In the genomic region with DNA sequence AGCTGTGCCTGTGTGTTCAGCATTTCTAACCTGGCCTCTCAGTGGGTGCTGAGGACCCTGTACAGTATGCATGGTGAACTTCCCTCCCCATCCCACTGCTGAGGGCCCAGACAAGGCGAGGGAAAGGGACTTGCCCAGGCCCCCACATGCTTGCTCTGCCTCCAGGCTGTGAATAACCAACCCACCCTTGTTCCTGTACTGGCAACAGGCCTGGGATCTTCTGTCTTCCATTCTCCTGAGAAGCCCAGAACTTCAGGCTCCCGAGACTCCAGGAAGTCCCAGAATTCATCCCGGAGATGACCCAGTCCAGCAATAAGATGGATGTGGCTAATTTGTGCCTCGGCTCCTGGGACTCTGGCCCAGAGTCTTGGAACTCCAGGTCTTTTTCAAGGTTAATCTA, we compare ENCODE assay signal across 12 mouse cellular contexts.
"Had no signal": no experiment of that assay in that cellular context is flagged by ENCODE, and none has a peak within 500 bp of the region (broad histone marks: within the 10 kb centered on the region; RNA-seq: fewer than 3 reads in every experiment).

No protein-coding gene starts in this region.

- H3K27ac ChIP-seq: intestine, embryonic 15.5 days; kidney, postnatal 0 days; layer of hippocampus, adult 2 months; limb, embryonic 12.5 days; liver, embryonic 14.5 days; neural tube, embryonic 13.5 days had no signal

- H3K9ac ChIP-seq: intestine, embryonic 15.5 days; limb, embryonic 12.5 days; liver, embryonic 14.5 days; neural tube, embryonic 13.5 days had no signal

- H3K27me3 ChIP-seq: intestine, embryonic 15.5 days; limb, embryonic 12.5 days; neural tube, embryonic 13.5 days had no signal

- H3K4me3 ChIP-seq: intestine, embryonic 15.5 days; layer of hippocampus, adult 2 months; limb, embryonic 12.5 days; neural tube, embryonic 13.5 days had no signal

- H3K4me2 ChIP-seq: intestine, embryonic 15.5 days; limb, embryonic 12.5 days; neural tube, embryonic 13.5 days had no signal

- DNase-seq: lung, adult 18-20 months; retina, postnatal 1 day; right cerebral cortex, postnatal 4 days; spleen, adult 18-20 months; thymus, adult 18-20 months; thymus, postnatal 14 days had no signal

- ATAC-seq: intestine, embryonic 15.5 days had no signal

- H3K36me3 ChIP-seq: intestine, embryonic 15.5 days; limb, embryonic 12.5 days; neural tube, embryonic 13.5 days had no signal

- H3K9me3 ChIP-seq: intestine, embryonic 15.5 days; limb, embryonic 12.5 days; neural tube, embryonic 13.5 days had no signal
